Mouse (Mus musculus) liver, postnatal 0 days (tissue): ENCODE results near the gene Lgals1. TPM values are rescaled to one million over a fixed set of nuclear protein-coding genes. Genes with fewer than 3 reads are reported as not detected.

Experiments
- ATAC-seq: fragments of 200-750 bp; cut with Nextera tagmentation; 2 replicates; pipeline ENCODE4 v1.8.0; 2017; ENCODE audit warnings: mild to moderate bottlenecking, moderate library complexity
- DNase-seq: peaks from one replicate; pipeline ENCODE4 v3.0.0-alpha.2; 2016
- H3K27ac ChIP-seq: fragments of 300-500 bp; sonication (generic); 2 replicates; pipeline ENCODE4 v1.5.1; 2014; ENCODE audit warnings: antibody characterized with exemption, moderate library complexity, mild to moderate bottlenecking, low read depth
- H3K27me3 ChIP-seq: fragments of 300-500 bp; sonication (generic); 2 replicates; pipeline ENCODE4 v1.6.1; 2014; ENCODE audit warnings: low read length, control low read depth, mixed read lengths; ENCODE audit not compliant: insufficient read depth
- H3K36me3 ChIP-seq: fragments of 300-500 bp; sonication (generic); replicated peaks from 2 replicates; pipeline ENCODE4 v1.6.1; 2014; ENCODE audit warnings: mild to moderate bottlenecking, control low read depth, low read length, moderate library complexity, mixed read lengths; ENCODE audit not compliant: insufficient read depth
- H3K4me1 ChIP-seq: fragments of 300-500 bp; sonication (generic); 2 replicates; pipeline ENCODE4 v1.6.1; 2014; ENCODE audit warnings: antibody characterized with exemption, mild to moderate bottlenecking, control low read depth; ENCODE audit not compliant: insufficient read depth
- H3K4me2 ChIP-seq: fragments of 300-500 bp; sonication (generic); 2 replicates; pipeline ENCODE4 v1.6.1; 2014; ENCODE audit warnings: low read depth, mild to moderate bottlenecking, low read length, moderate library complexity, mixed read lengths
- H3K4me3 ChIP-seq: fragments of 300-500 bp; sonication (generic); 2 replicates; pipeline ENCODE4 v1.5.1; 2014; ENCODE audit warnings: low read depth, low read length
- H3K9ac ChIP-seq: fragments of 300-500 bp; sonication (generic); replicated peaks from 2 replicates; pipeline ENCODE4 v1.6.1; 2014; ENCODE audit warnings: mild to moderate bottlenecking, moderate library complexity
- H3K9me3 ChIP-seq: fragments of 300-500 bp; sonication (generic); 2 replicates; pipeline ENCODE4 v1.6.1; 2016; ENCODE audit warnings: mild to moderate bottlenecking, control low read depth, low read length, mixed read lengths
- CTCF ChIP-seq: sonication (generic); IDR thresholded peaks from 2 replicates; pipeline ENCODE4 v1.5.1; 2016; ENCODE audit warnings: antibody characterized with exemption, low read depth
- EP300 ChIP-seq: IDR thresholded peaks from 2 replicates; pipeline ENCODE4 v1.6.1; 2016; ENCODE audit warnings: antibody characterized with exemption, low read depth, mild to moderate bottlenecking
- WGBS: fragments of 180-500 bp; shearing (Covaris S2); extraction: QIAGEN DNeasy Blood & Tissue Kit; methylation state at CpG from one replicate; pipeline ENCODE4 v1.1.7; 2014; ENCODE audit not compliant: insufficient replicate concordance; 5-methylcytosine and 5-hydroxymethylcytosine counted together
- polyA plus RNA-seq: library from polyadenylated mRNA; unstranded; fragments of >200 nt; fragmentation: Nextera tagmentation; extraction: Ambion mirVana; gene quantifications from 2 replicates; pipeline ENCODE4 v1.2.1, GENCODE M21; 2015

The Lgals1 gene
- polyA plus RNA-seq, 1 experiment from 2014 or later: 102 TPM

GRCm38 (mm10) chr15:78914823-78915659 is 11.5 kb upstream of the Lgals1 start:
- Histone ChIP-seq H3K4me1 (peaks cover 23% of the 10 kb centered on the region), H3K4me3 (peak overlapping the region; percentile 54), H3K9me3 (no peaks in the 10 kb centered on the region), H3K4me2 (peak overlapping the region; percentile 96), H3K27me3 (peaks cover 2% of the 10 kb centered on the region; the same call in 1 of the 2 replicates), H3K9ac (no peak overlapping the region), H3K36me3 (peaks cover 13% of the 10 kb centered on the region; the same call in 1 of the 2 replicates), H3K27ac (no peak overlapping the region)
- 42% methylated on average over 8 of the region's 8 CpGs for WGBS
- ATAC-seq (no peak), DNase-seq (no peak)
- TF ChIP-seq CTCF (no peak), EP300 (no peak)

- Histone ChIP-seq H3K4me3 (no peak overlapping the region), H3K36me3 (peaks cover 8% of the 10 kb centered on the region; the same call in 1 of the 2 replicates), H3K27me3 (peaks cover 2% of the 10 kb centered on the region; the same call in 1 of the 2 replicates), H3K9me3 (no peaks in the 10 kb centered on the region), H3K27ac (no peak overlapping the region), H3K4me2 (0 out of 2 replicates have a peak overlapping the region, but pooled peaks have one; percentile 22), H3K4me1 (peaks cover 23% of the 10 kb centered on the region), H3K9ac (no peak overlapping the region)
- TF ChIP-seq EP300 (no peak), CTCF (peak; percentile 99)
- ATAC-seq (peak; percentile 51), DNase-seq (peak; percentile 74)
- 7% methylated on average over 8 of the region's 8 CpGs for WGBS
These were observed 10.9 kb upstream of the Lgals1 start for GRCm38 (mm10) chr15:78915660-78916017.

DNA sequence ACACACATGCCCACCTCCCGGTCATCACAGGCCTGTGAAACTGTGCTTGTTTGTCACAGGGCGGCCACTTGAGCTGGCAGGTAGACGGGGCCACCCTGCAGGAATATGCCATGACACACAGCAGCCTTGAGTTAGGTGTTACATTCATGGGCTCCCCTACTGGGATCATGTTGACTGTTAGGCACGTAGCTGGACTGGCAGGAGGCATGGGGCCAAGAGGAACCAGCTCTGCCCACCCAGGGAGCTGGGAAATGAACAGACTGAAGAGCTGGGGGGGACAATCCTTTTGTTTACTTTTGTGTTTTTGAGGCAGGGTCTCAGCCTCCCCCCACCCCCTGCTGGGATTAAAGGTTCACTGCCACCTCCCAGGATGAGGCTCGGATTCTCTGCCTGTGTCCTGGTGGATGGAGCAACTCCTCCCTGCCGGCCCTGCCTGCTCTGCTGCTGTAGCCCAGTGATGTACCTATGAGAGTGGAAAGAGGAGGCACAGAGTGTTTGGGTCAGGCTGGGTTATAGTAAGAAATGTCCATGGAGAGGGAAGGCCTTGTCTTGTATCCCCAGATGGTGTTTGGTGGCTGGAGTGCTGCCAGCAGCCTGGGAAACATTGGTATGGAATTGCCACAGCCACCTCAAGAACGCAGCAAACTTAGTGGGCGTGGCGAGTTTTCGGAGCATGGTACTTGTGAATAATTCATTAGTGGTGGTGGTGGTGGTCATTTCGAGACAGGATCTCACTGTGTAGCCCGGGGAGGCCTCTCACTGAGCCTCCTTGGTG is 10.3 kb upstream of the Lgals1 start:
- no peaks in the 10 kb centered on the region for H3K9me3 ChIP-seq
- H3K4me2 ChIP-seq: 0 out of 2 replicates have a peak overlapping the region, but pooled peaks have one; percentile 22
- TF ChIP-seq EP300: no peak
- no peak for TF ChIP-seq CTCF
- no peak overlapping the region for H3K27ac ChIP-seq
- peaks cover 23% of the 10 kb centered on the region for H3K4me1 ChIP-seq
- no peak overlapping the region for H3K9ac ChIP-seq
- H3K4me3 ChIP-seq: no peak overlapping the region
- ATAC-seq (no peak), DNase-seq (no peak)
- 82% methylated on average over 12 of the region's 12 CpGs for WGBS
- H3K27me3 ChIP-seq: peaks cover 2% of the 10 kb centered on the region; the same call in 1 of the 2 replicates
- peaks cover 5% of the 10 kb centered on the region; the same call in 1 of the 2 replicates for H3K36me3 ChIP-seq

DNA sequence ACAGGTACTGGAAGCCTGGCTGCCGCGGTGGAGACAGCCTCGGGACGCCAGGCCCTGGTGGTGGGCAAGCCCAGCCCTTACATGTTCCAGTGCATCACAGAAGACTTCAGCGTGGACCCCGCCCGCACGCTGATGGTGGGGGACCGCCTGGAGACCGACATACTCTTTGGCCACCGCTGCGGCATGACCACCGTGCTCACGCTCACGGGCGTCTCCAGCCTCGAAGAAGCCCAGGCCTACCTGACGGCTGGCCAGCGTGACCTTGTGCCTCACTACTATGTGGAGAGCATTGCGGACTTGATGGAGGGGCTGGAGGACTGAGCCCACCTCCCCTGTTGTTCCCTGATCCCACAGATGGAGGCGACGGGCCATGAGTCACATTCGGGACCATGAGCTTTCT is 8.4 kb upstream of the Lgals1 start:
- H3K4me1 ChIP-seq: peaks cover 34% of the 10 kb centered on the region
- peaks cover 2% of the 10 kb centered on the region; the same call in 1 of the 2 replicates for H3K27me3 ChIP-seq
- H3K27ac ChIP-seq: no peak overlapping the region
- no peaks in the 10 kb centered on the region for H3K36me3 ChIP-seq
- 94% methylated on average over 23 of the region's 23 CpGs for WGBS
- no peak for TF ChIP-seq CTCF
- TF ChIP-seq EP300: no peak
- no peak overlapping the region for H3K9ac ChIP-seq
- H3K4me3 ChIP-seq: no peak overlapping the region
- no peaks in the 10 kb centered on the region for H3K9me3 ChIP-seq
- no peak for ATAC-seq
- no peak overlapping the region for H3K4me2 ChIP-seq
- DNase-seq: no peak

DNA sequence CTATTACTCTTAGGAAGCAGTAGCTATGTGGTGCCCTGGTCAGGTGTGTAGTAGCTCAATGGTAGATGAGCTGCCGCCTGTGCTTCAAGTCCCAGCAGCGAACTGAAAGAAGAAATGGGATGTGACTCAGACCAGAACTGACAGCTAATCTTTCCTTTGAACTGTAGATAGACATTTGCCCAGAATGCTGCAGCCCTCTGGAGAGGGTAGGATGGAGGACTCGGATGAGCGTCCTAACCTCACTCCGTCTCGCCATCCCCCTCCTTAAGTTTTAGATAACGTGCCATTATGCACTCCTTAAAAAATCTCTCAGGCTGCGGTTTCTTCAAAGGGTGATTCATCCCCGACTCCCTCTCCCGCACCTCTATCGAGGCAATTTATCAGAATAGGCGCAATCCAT is 6.6 kb upstream of the Lgals1 start:
- no peak for ATAC-seq
- peaks cover 34% of the 10 kb centered on the region for H3K4me1 ChIP-seq
- H3K27ac ChIP-seq: no peak overlapping the region

DNA sequence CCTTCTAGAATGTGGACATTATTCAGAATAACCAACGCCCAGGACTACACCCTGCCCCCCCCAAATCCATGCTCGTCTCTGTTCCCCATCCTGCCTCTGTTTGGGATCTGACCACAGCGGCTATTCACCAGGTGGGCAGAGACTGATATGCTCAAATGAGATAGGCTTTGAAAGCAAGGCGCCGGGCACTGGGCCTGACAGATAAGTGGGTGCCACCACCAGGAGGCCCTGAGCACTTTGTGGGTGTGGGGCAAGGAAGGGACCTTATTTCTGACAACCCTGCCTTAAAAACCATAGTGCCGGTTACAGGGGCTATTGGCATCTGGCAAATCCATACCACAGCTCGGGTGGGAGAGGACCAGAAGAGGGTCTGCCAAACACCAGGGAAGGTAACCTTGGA is 3.8 kb upstream of the Lgals1 start:
- Histone ChIP-seq H3K4me2 (peak overlapping the region; percentile 72), H3K36me3 (no peaks in the 10 kb centered on the region), H3K9me3 (no peaks in the 10 kb centered on the region), H3K4me1 (peaks cover 51% of the 10 kb centered on the region), H3K4me3 (peak overlapping the region; percentile 28), H3K27ac (peak overlapping the region; percentile 93), H3K27me3 (no peaks in the 10 kb centered on the region), H3K9ac (peak overlapping the region; percentile 58)
- TF ChIP-seq EP300 (peak; percentile 96), CTCF (peak; percentile 61)
- ATAC-seq: peak; percentile 83
- peak; percentile 79 for DNase-seq
- WGBS: 47% methylated on average over 7 of the region's 7 CpGs

More for the DNA sequence above, 6.6 kb upstream of the Lgals1 start:
- Histone ChIP-seq H3K36me3 (no peaks in the 10 kb centered on the region), H3K27me3 (no peaks in the 10 kb centered on the region), H3K4me2 (no peak overlapping the region), H3K9me3 (no peaks in the 10 kb centered on the region), H3K4me3 (no peak overlapping the region), H3K9ac (no peak overlapping the region)
- WGBS: 83% methylated on average over 12 of the region's 12 CpGs
- TF ChIP-seq EP300: no peak
- no peak for TF ChIP-seq CTCF
- DNase-seq: no peak
